Mouse (Mus musculus): ENCODE data around the gene Opa3. TPM values are rescaled to one million over a fixed set of nuclear protein-coding genes. Genes with fewer than 3 reads are reported as not detected.
A peak's percentile ranks its signal among the peaks of the same experiment; 100 is the strongest.
"Not testable (repeated sequence)": the region's sequence is repeated elsewhere in the genome, so short reads cannot be mapped to it uniquely, and the experiment has no call there.

The Opa3 gene
- polyA plus RNA-seq, 1 experiment from 2014 or later = 29.7 TPM

DNA sequence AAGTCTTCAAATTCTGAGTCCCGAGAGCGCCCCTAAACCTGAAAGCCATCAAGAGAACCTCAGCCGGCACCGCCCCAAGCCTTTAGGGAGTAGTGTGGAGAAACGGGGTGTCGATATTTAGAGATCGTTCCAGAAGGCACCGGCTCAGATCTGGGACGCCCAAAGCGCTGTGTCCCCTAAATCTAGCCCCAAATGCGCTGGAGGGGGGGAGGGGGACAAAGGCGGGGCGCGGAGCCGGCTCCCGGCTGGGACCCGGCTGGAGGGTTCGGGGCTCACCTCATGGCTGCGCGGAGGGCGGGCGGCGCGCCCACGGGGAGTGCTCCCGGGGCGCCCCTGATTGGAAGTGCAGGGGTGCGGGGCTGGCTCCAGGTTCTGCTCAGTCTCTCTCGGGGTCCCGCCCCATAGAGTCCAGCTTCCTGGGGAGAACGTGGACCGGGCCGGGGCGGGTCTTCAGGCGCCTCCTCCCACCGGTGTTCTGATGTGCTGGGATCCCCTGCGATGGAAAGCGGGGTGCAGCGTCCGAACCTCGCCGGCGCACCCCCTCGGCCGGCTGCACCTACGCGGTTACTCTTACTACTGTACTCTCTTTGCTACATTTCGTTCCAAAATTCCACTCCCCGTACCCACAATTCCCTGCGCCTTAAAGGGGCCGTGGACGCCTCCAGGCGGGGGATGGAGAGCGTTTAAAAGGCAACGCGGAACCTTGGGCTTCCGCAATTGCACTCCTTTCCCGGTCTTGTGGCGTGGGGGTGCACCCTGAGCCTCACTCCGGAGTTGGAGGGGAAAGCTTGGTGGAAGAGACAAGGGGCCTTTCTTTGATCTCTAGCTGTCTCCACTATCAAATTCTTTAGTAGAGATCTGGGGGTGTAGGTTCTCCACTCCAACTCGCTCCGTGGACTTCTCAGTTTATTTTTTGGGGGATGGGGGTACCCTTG, 43.4 kb downstream of the Opa3 start, which contains the start of gene Vasp:
Vasp (minus strand) TSS at position 580 of the 935 bp plus-strand sequence.
- H3K4me1 ChIP-seq (ENCODE audit: control insufficient read depth, insufficient read depth, low read length) = peaks cover 14% of the 10 kb centered on the region; the same call in 1 of the 2 replicates
- peak; percentile 82 for ATAC-seq (ENCODE audit: low read depth)
- peaks cover 8% of the 10 kb centered on the region for H3K36me3 ChIP-seq (ENCODE audit: control insufficient read depth, insufficient read depth, low read length)
- no peaks in the 10 kb centered on the region for H3K27me3 ChIP-seq (replicated peaks; ENCODE audit: control insufficient read depth, insufficient read depth, low read length)
- under 1% methylated on average over 44 of the region's 62 CpGs for WGBS
- H3K27ac ChIP-seq (replicated peaks; ENCODE audit: low read depth, low read length) = peak within 1 kb of the TSS; percentile 87
- H3K9ac ChIP-seq (ENCODE audit: low read depth, low read length) = peak within 1 kb of the TSS; percentile 81
- no peaks in the 10 kb centered on the region for H3K9me3 ChIP-seq (ENCODE audit: control insufficient read depth, low read length)
- peak within 1 kb of the TSS; percentile 83 for H3K4me3 ChIP-seq (ENCODE audit: low read depth, low read length)
- DNase-seq (ENCODE audit: low spot score) = peak; percentile 94
- H3K4me2 ChIP-seq (ENCODE audit: low read depth, low read length) = peak within 1 kb of the TSS; percentile 98

DNA sequence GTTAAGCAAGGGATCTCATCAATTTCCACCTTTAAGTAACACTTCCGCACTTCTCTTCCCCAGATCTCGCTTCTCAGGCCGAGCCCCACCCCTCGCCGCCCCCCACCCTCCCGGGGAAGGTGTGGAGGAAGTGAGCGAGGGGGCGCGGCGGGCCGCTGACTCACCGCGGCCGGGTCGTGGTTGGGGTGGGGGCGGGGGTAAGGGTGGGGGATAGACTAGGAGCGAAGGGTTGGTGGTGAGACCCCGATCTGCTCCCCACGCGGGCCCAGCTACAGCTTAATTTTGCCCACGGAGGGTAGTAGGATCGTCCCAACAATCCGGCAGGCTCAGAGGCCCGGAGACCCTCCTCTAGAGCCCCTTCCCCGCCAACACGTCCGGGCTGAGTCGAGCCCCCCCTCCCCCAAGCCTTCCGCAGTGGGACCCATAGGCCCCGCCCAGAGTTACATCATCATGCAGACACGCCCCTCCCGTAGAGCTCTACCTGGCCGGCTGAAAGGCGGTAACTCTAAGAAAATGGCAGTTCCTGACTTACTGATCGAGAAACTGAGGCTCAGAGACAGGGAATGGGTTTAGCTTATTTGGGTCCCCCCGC, 44.1 kb downstream of the Opa3 start:
- WGBS = under 1% methylated on average over 26 of the region's 36 CpGs
- ATAC-seq (ENCODE audit: low read depth) = peak; percentile 71
- H3K4me1 ChIP-seq (ENCODE audit: control insufficient read depth, insufficient read depth, low read length) = peaks cover 14% of the 10 kb centered on the region; the same call in 1 of the 2 replicates

DNA sequence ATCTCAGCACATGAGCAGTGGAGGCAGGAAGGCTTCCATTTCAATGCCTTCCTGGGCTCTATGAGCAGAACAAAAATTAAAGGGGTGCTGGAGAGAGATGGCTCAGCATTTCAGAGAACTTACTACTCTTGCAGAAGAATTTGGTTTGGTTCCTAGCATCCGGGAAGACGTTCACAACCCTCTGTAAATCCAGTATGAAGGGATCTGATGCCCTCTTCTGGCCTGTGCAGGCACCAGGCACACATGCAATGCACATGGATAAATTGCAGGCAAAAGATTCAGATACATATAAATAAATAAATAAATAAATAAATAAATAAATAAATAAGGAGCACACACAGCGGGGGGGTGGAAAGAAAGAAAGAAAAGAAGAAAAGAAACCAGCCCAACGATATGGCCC, 48.1 kb downstream of the Opa3 start:
- Histone ChIP-seq H3K4me2 (ENCODE audit: low read depth, low read length) (no peak overlapping the region), H3K4me1 (ENCODE audit: control insufficient read depth, insufficient read depth, low read length) (no peaks in the 10 kb centered on the region), H3K9ac (ENCODE audit: low read depth, low read length) (no peak overlapping the region), H3K36me3 (ENCODE audit: control insufficient read depth, insufficient read depth, low read length) (no peaks in the 10 kb centered on the region), H3K27ac (replicated peaks; ENCODE audit: low read depth, low read length) (no peak overlapping the region), H3K9me3 (ENCODE audit: control insufficient read depth, low read length) (no peaks in the 10 kb centered on the region), H3K4me3 (ENCODE audit: low read depth, low read length) (no peak overlapping the region), H3K27me3 (replicated peaks; ENCODE audit: control insufficient read depth, insufficient read depth, low read length) (peaks cover 36% of the 10 kb centered on the region)
- 54% methylated on average over 4 of the region's 4 CpGs for WGBS
- DNase-seq (ENCODE audit: low spot score) (no peak), ATAC-seq (ENCODE audit: low read depth) (no peak)

More for the DNA sequence above, 44.1 kb downstream of the Opa3 start:
- H3K9ac ChIP-seq (ENCODE audit: low read depth, low read length) = peak overlapping the region; percentile 81
- peak overlapping the region; percentile 83 for H3K4me3 ChIP-seq (ENCODE audit: low read depth, low read length)
- no peaks in the 10 kb centered on the region for H3K9me3 ChIP-seq (ENCODE audit: control insufficient read depth, low read length)
- H3K27me3 ChIP-seq (replicated peaks; ENCODE audit: control insufficient read depth, insufficient read depth, low read length) = no peaks in the 10 kb centered on the region
- peak overlapping the region; percentile 98 for H3K4me2 ChIP-seq (ENCODE audit: low read depth, low read length)
- DNase-seq (ENCODE audit: low spot score) = peak; percentile 88
- peaks cover 7% of the 10 kb centered on the region for H3K36me3 ChIP-seq (ENCODE audit: control insufficient read depth, insufficient read depth, low read length)
- H3K27ac ChIP-seq (replicated peaks; ENCODE audit: low read depth, low read length) = peak overlapping the region; percentile 87

DNA sequence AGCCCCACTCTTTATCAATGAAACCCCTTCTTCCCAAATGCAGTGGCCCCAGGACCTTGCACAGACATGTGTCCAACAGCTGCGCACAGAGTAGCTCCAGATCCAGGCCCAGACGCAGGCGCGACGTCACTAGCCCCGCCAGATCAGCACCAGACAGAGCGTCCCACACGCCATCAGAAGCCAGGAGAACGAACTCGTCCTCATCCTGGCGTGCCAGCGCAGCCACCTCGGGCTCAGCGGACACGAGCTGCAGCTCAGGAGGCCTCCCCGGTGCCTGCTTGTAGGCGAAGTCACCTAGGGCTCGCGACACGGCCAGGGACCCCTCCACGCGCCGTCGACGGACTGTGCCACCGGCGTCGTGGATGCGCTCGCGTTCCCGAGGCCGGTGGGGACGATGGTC, 50.9 kb downstream of the Opa3 start:
- no peak overlapping the region for H3K27ac ChIP-seq (replicated peaks; ENCODE audit: low read depth, low read length)
- H3K4me2 ChIP-seq (ENCODE audit: low read depth, low read length) = peak overlapping the region; percentile 41
- ATAC-seq (ENCODE audit: low read depth) (no peak), DNase-seq (ENCODE audit: low spot score) (no peak)
- peak overlapping the region; percentile 30 for H3K4me3 ChIP-seq (ENCODE audit: low read depth, low read length)
- H3K4me1 ChIP-seq (ENCODE audit: control insufficient read depth, insufficient read depth, low read length) = no peaks in the 10 kb centered on the region
- H3K27me3 ChIP-seq (replicated peaks; ENCODE audit: control insufficient read depth, insufficient read depth, low read length) = peaks cover 53% of the 10 kb centered on the region
- H3K9me3 ChIP-seq (ENCODE audit: control insufficient read depth, low read length) = no peaks in the 10 kb centered on the region
- 1% methylated on average over 34 of the region's 34 CpGs for WGBS
- H3K36me3 ChIP-seq (ENCODE audit: control insufficient read depth, insufficient read depth, low read length) = no peaks in the 10 kb centered on the region
- H3K9ac ChIP-seq (ENCODE audit: low read depth, low read length) = no peak overlapping the region

DNA sequence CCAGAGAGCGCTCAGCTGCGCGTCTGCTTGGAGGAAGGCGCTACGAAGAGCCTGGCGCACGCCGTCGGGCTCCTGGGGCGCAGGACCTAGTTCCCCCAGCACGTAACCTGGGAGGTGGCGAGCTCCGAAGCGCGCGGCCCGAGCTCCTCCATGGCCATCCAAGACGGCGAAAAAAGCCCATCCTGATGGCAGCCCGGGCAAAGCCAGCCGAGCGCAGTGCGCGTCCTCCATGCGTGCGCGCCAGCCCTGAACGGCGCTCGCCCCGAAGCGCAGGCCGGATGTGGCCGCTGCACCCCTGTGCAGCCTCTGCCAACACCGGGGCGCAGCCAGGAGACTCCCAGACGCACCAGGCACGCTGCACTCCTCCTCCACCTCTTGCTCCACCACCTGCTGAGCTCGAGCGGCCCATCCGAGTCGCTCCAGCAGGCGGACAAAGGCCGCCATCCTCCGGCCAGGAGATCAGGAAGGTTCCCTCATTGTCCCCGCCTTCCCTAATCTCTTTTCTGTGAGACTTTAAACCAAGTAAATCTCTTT, 51.5 kb downstream of the Opa3 start, which contains the start of gene Ppm1n:
Ppm1n (minus strand) TSS at position 484 of the 534 bp plus-strand sequence.
- ATAC-seq (ENCODE audit: low read depth) = no peak
- Histone ChIP-seq H3K4me3 (ENCODE audit: low read depth, low read length) (peak within 1 kb of the TSS; percentile 30), H3K9me3 (ENCODE audit: control insufficient read depth, low read length) (no peaks in the 10 kb centered on the region), H3K36me3 (ENCODE audit: control insufficient read depth, insufficient read depth, low read length) (no peaks in the 10 kb centered on the region), H3K4me2 (ENCODE audit: low read depth, low read length) (peak within 1 kb of the TSS; percentile 41), H3K27me3 (replicated peaks; ENCODE audit: control insufficient read depth, insufficient read depth, low read length) (peaks cover 53% of the 10 kb centered on the region), H3K27ac (replicated peaks; ENCODE audit: low read depth, low read length) (no peak within 1 kb of the TSS), H3K9ac (ENCODE audit: low read depth, low read length) (no peak within 1 kb of the TSS), H3K4me1 (ENCODE audit: control insufficient read depth, insufficient read depth, low read length) (no peaks in the 10 kb centered on the region)
- DNase-seq (ENCODE audit: low spot score) = no peak
- under 1% methylated on average over 15 of the region's 46 CpGs for WGBS

DNA sequence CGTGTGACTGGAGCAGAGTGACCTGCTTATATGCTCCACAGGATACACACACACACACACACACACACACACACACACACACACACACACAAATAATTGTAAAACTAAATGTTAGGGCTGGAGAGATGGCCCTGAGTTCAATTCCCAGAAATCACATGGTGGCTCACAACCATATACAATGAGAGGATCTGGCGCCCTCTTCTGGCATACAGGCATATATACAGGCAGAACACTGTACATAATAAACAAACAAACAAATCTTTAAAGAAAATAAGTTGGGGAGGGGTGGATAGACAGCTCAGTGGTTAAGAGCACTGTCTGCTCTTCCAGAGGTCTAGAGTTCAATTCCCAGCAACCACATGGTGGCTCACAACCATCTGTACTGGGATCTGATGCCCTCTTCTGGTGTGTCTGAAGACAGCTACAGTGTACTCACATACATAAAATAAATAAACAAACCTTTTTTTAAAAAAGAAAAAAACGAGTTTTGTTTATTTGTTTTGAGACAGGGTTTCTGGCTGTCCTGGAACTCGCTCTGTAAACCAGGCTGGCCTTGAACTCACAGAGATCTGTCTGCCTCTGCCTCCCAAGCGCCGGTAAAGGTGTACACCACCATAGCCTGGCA, 53.7 kb downstream of the Opa3 start:
- DNase-seq (ENCODE audit: low spot score); H3K36me3 ChIP-seq (ENCODE audit: control insufficient read depth, insufficient read depth, low read length); ATAC-seq (ENCODE audit: low read depth); H3K9ac ChIP-seq (ENCODE audit: low read depth, low read length); H3K9me3 ChIP-seq (ENCODE audit: control insufficient read depth, low read length); H3K4me1 ChIP-seq (ENCODE audit: control insufficient read depth, insufficient read depth, low read length); H3K27ac ChIP-seq (replicated peaks; ENCODE audit: low read depth, low read length): not testable (repeated sequence)
- 29% methylated on average over 6 of the region's 6 CpGs for WGBS
- Histone ChIP-seq H3K27me3 (replicated peaks; ENCODE audit: control insufficient read depth, insufficient read depth, low read length) (peaks cover 53% of the 10 kb centered on the region), H3K4me2 (ENCODE audit: low read depth, low read length) (peak overlapping the region; percentile 99), H3K4me3 (ENCODE audit: low read depth, low read length) (peak overlapping the region; percentile 62)

DNA sequence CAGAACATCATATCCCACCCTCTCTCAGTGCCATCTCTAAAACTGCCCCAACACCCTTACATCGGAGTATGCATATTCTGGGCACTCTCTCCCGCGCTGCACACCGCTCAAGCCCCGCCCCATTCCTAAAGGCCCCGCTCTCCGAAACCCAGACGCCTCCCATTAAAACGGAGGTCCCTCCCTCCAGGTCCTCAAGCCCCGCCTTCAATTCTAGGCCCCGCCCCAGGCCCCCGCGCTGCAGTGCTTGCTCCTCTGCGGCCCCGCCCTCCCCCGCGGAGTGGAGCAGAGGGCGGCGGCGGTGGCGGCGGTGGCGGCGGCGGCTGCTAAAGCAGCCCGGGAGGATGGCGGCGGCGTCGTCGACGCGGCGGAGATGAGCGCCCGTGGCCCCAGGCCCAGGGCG, 54.3 kb downstream of the Opa3 start, which contains the start of gene Rtn2:
Rtn2 (plus strand) TSS at position 240 of the 400 bp plus-strand sequence.
- no peak within 1 kb of the TSS for H3K27ac ChIP-seq (replicated peaks; ENCODE audit: low read depth, low read length)
- H3K4me3 ChIP-seq (ENCODE audit: low read depth, low read length) = peak within 1 kb of the TSS; percentile 62
- WGBS = 2% methylated on average over 29 of the region's 37 CpGs
- H3K9me3 ChIP-seq (ENCODE audit: control insufficient read depth, low read length) = no peaks in the 10 kb centered on the region
- peak within 1 kb of the TSS; percentile 60 for H3K9ac ChIP-seq (ENCODE audit: low read depth, low read length)
- no peaks in the 10 kb centered on the region for H3K36me3 ChIP-seq (ENCODE audit: control insufficient read depth, insufficient read depth, low read length)
- peak; percentile 83 for DNase-seq (ENCODE audit: low spot score)
- H3K4me2 ChIP-seq (ENCODE audit: low read depth, low read length) = peak within 1 kb of the TSS; percentile 99
- ATAC-seq (ENCODE audit: low read depth) = peak; percentile 74
- no peaks in the 10 kb centered on the region for H3K4me1 ChIP-seq (ENCODE audit: control insufficient read depth, insufficient read depth, low read length)
- peaks cover 53% of the 10 kb centered on the region for H3K27me3 ChIP-seq (replicated peaks; ENCODE audit: control insufficient read depth, insufficient read depth, low read length)

DNA sequence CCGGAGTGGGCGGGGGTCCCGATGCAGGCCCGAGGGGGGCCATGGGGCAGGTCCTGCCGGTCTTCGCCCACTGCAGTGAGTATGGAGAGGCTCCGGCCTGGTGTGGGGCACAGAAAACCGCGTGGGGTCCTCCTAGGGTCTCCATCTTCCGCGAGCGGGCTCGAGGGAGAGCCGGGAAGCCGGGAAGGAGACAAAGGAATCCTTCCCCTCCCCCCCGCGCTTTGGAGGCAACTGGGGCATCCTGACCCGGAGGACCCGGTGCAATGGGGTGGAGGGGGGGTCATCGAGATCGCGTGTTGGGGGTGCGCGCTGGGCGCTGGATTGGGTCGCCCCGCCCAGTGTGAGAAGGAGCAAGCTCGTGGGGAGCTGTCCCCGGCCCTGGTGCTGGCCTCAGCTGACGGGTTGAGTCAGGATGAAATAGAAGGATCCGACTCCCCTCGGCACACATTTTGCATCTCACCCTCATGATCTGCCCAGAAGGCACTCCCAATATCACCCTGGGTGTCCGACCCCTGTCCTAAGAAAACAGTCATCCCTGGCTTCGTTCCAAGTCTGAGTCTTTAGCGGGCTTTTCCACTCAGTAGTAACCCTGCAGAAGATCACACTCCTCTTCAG, 54.8 kb downstream of the Opa3 start:
- peak overlapping the region; percentile 60 for H3K9ac ChIP-seq (ENCODE audit: low read depth, low read length)
- ATAC-seq (ENCODE audit: low read depth) (peak; percentile 69), DNase-seq (ENCODE audit: low spot score) (peak; percentile 63)
- H3K9me3 ChIP-seq (ENCODE audit: control insufficient read depth, low read length) = no peaks in the 10 kb centered on the region
- H3K27ac ChIP-seq (replicated peaks; ENCODE audit: low read depth, low read length) = no peak overlapping the region
- no peaks in the 10 kb centered on the region for H3K36me3 ChIP-seq (ENCODE audit: control insufficient read depth, insufficient read depth, low read length)
- peak overlapping the region; percentile 99 for H3K4me2 ChIP-seq (ENCODE audit: low read depth, low read length)
- peaks cover 50% of the 10 kb centered on the region for H3K27me3 ChIP-seq (replicated peaks; ENCODE audit: control insufficient read depth, insufficient read depth, low read length)
- H3K4me1 ChIP-seq (ENCODE audit: control insufficient read depth, insufficient read depth, low read length) = no peaks in the 10 kb centered on the region
- H3K4me3 ChIP-seq (ENCODE audit: low read depth, low read length) = peak overlapping the region; percentile 62
- WGBS = 3% methylated on average over 15 of the region's 35 CpGs

Measured in embryonic facial prominence, embryonic 14.5 days (tissue).